Mouse (Mus musculus): Measurements from ENCODE around the gene Rtp3.

Gene Rtp3

GRCm38 (mm10) chr9:110945343-110945742, 45.0 kb downstream of the Rtp3 start:
- no peak for DNase-seq (ENCODE audit: low spot score)

GRCm38 (mm10) chr9:110944265-110944664, 46.1 kb downstream of the Rtp3 start:
- no peak for DNase-seq (ENCODE audit: low spot score)

GRCm38 (mm10) chr9:110937506-110938490, 52.6 kb downstream of the Rtp3 start:
- no peak for DNase-seq (ENCODE audit: low spot score)

- DNase-seq (ENCODE audit: low spot score) = no peak
These were observed 54.4 kb downstream of the Rtp3 start for GRCm38 (mm10) chr9:110935941-110936340.
